Mouse (Mus musculus): ENCODE data around the gene Mpv17. TPM values are rescaled to one million over a fixed set of nuclear protein-coding genes. Genes with fewer than 3 reads are reported as not detected.

The Mpv17 gene
- polyA plus RNA-seq (2021; fragmentation: Nextera tagmentation) = 139 and 146 TPM in 2 replicates
- long read RNA-seq, experiment 1, transcript Mpv17-201 (8 exons, 1,724 nt) = major isoform, 117 of 184 reads
- long read RNA-seq, experiment 1, transcript Mpv17-202 (7 exons, 1,653 nt) = minor isoform, 45 of 184 reads
- long read RNA-seq, experiment 1, partial matches to known transcripts = 7 of 184 reads
- long read RNA-seq, experiment 1, other reads (novel, unspliced or antisense) = 12 of 184 reads
- long read RNA-seq, experiment 2, transcript Mpv17-202 (7 exons, 1,653 nt) = minor isoform, 111 of 339 reads
- long read RNA-seq, experiment 2, transcript Mpv17-201 (8 exons, 1,724 nt) = major isoform, 192 of 339 reads
- long read RNA-seq, experiment 2, partial matches to known transcripts = 10 of 339 reads
- long read RNA-seq, experiment 2, other reads (novel, unspliced or antisense) = 20 of 339 reads

DNA sequence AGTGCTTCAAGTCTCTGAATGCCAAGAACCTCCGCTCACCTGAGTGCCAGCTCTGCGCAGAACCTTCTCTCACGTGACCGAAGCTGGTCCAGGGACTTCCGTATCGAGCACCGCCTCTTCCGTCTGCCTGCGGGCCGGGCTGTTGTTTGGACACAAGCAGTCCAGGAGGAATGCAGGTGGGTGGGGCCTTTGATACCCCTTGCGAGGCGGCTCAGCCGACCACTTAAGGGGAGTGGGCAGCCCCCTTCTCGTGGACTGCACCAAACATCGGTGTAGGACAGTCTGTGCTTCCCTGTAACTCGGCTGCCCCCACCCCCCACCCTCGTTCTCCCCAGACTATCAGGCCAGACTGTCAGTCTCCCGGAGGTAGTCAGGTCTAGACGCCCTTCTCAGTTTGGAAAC lies at the start of gene Mpv17:
Mpv17 (minus strand) TSS at position 100 of the 402 bp plus-strand sequence.

DNA sequence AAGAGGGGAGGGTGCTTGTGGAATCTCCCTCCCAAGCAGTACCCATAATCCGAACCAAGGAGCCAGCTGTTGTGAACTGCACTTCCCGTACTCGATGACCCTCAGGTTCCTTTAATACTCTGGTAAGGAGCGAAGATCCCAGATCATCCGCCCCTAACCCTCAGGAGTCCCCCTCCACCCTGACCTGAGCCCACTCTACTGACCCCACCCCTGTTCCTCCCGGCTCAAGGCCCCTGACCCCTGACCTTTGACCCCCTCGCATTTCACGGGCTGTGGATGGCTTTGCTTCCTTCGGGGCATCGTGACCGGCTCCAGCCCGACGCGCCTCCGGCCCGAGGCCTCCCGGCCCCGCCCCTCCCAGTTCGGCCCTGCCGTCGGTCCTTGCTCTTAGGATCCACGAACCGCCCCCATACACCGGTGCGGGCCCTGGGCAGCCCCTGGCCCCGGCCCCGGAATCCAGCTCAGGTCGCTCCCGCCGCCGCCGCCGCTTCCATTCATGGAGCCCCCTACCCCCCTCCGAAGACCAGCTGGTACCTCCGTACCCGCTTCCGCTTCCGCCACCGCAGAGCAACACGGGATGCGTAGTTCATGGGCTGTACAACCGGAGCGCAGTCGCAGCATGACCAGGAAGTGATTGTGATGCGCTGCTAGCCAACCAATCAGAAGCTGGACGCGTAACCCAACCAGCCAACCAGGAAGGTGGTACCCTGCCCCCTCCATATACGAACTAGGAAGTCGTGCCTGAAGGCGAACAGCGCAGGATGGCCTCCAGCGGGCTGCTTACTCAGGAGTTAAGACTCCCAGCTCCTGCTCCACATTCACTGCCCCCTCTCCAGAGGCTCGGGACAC lies 47.9 kb upstream of the Mpv17 start, which contains the start of gene Zfp513:
Zfp513 (minus strand) TSS at position 562 of the 849 bp plus-strand sequence.

DNA sequence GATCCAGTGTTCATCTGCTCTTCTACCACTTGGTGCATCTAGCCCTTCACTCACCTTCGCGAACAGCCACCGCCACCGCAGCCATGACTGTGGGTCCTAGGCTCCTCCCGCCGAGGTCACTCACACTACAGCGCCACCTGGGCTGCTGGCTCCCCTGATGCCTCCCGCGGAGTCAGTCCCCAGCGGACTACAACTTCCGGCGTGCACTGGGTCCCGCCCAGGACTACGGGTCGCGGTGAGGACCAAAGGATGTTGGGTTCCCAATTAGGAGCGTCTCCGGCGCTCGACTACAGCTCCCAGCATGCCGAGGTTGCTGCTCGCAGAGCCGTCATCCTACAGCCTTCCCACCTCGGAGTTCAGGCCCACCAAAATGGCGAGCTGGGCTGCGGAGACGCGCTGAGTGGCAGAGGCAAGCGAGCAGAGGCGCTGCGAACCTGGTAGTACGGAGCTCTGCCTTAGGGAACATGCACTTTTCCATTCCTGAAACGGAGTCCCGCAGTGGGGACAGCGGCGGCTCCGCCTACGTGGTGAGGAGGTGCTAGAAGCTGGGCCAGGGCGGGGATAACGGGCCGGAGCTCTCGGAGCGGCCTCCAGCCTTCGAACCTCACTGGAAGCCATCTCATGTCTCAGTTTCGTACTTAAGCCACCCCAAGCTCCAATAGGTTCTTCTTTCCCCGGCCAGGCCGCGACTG lies 39.0 kb upstream of the Mpv17 start, which contains the start of the genes Snx17 and Eif2b4:
Snx17 (plus strand) TSS at position 289 of the 692 bp plus-strand sequence.
Eif2b4 (minus strand) TSS at position 492 of the 692 bp plus-strand sequence.

DNA sequence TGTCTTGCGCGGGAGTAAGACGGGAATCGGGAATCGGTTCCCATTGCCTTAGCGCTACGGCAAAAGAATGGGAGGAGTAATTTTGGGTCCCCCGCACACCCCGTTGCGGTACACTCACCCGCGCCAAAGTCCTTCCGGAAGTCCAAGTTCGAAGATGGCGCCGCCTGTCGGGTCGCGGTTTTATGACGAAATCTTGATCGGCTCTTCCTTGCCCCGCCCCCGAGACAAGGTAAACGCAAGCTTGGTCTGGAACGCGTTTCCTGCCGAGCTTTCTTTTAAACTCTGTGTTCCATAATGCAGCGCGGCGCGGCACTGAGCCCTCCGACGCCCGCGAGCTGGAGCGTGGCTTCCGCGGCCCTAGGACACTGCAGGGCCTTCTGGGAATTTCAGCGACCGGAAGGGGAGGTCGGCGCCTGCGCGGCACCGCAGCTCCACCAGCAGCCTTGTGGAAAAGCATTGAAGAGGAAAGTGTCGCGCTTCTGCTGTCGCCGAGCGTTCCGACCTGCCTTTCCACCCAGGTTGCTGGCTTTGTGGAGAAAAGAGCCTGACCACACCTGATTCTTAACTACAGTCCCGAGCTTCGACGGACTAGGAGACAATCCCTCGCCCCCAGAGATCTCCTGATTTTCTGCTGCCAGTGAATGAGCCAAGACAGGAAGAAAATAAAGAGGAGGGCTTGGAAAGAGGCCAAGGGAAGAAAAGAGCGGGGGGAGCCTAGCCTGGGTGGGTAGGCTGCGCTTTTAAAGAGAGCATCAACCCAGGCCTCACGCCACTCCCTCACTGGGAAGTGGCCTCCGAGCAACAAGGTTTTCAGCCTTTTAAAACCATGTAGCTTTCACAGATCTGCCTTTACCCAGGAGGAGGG lies 25.9 kb upstream of the Mpv17 start, which contains the start of the genes Gm29609 and Gtf3c2:
Gm29609 (minus strand) TSS at position 146 of the 865 bp plus-strand sequence.
Gtf3c2 (minus strand) TSS at position 379 of the 865 bp plus-strand sequence.

DNA sequence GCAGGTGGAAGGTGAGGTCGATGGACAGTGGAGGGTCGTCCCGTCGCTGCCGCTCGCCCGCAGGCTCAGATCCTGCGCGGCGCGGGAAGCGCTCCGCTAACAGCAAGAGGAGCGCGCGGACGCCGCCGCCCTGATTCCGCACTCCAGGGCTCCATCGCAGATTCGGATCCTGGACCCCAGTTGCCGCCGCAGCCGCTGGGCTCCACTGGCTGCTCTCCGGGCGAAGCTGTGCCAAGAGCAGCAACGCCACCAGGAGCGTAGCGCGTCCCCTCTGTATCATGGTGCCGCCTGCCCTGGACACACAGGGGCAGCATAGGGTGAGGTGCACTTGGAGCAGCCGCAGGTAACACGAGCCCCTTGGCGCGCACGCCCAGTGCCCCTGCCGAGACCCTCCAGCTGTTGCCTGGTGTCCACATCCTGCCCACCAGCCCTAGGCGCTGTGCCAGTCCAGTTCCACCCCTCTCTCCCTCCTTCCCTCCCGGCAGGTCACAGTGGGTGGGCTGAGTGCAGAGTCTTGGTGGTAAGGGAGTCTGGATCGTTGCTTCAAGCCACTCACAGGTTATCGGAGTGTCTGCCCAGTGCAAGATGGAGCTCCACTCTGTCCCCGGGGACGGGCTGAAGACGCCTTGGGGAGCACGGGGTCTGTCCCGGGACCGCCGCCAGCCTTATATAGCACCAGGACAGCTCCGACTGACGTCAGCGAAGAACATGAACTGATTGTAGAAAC lies 15.6 kb downstream of the Mpv17 start, which contains the start of gene Ucn:
Ucn (minus strand) TSS at position 589 of the 727 bp plus-strand sequence.

GRCm38 (mm10) chr5:31116354-31116753 lies 37.7 kb downstream of the Mpv17 start, which contains the start of gene Trim54:
Gene Trim54 (plus strand): TSS chr5:31116712.

DNA sequence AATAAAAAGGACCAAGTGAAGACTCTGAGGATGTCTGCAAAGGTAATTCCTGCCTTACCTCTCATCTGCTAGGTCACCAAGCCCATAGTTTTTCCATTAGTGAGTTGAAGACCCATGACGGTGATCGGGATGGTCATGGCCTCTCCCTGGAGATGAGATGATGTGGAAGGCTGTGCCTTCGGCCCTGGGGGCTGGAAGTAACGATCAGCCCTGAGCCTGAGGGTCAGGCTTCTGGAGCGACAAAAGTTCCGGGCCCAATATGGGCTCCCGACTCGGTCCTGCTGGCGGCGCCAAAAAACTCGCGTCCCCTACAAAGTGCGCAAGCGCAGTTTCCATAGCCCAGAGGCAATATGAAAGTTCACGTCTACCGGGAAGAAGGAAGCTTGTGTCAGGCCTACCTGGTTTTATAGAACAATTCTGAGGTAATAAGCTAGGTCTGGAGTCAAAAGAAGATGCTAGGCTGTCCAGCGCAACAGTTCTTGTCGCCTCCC lies 46.0 kb downstream of the Mpv17 start, which contains the start of gene Slc30a3:
Slc30a3 (minus strand) TSS at position 238 of the 491 bp plus-strand sequence.

GRCm38 (mm10) chr5:31105814-31106335 lies 48.2 kb downstream of the Mpv17 start, which contains the start of gene Dnajc5g:
Gene Dnajc5g (plus strand): TSS chr5:31106285.

Other genes with a start within 250 kb of the Mpv17 start
- gene Ost4, start 246.5 kb downstream of the Mpv17 start, polyA plus RNA-seq (2021; fragmentation: Nextera tagmentation) = 134 and 150 TPM in 2 replicates
- 0.55 and 1.1 TPM in 2 replicates for gene Emilin1, start 240.8 kb downstream of the Mpv17 start, polyA plus RNA-seq (2021; fragmentation: Nextera tagmentation)
- gene Khk, start 232.8 kb downstream of the Mpv17 start, polyA plus RNA-seq (2021; fragmentation: Nextera tagmentation) = 38.1 and 40.6 TPM in 2 replicates
- 8.1 and 10.3 TPM in 2 replicates for gene Cgref1, start 208.7 kb downstream of the Mpv17 start, polyA plus RNA-seq (2021; fragmentation: Nextera tagmentation)
- gene Preb, start 193.9 kb downstream of the Mpv17 start, polyA plus RNA-seq (2021; fragmentation: Nextera tagmentation) = 50.1 and 55.9 TPM in 2 replicates
- gene Tcf23, start 185.6 kb downstream of the Mpv17 start, polyA plus RNA-seq (2021; fragmentation: Nextera tagmentation) = 0.06 TPM in 2 replicates
- 231 and 258 TPM in 2 replicates for gene Atraid, start 105.9 kb downstream of the Mpv17 start, polyA plus RNA-seq (2021; fragmentation: Nextera tagmentation)
- gene Slc5a6, start 105.3 kb downstream of the Mpv17 start, polyA plus RNA-seq (2021; fragmentation: Nextera tagmentation) = 9.8 and 12.6 TPM in 2 replicates
- 2.9 and 3.1 TPM in 2 replicates for gene Cad, start 99.5 kb downstream of the Mpv17 start, polyA plus RNA-seq (2021; fragmentation: Nextera tagmentation)
- not detected in 2 replicates for gene Dnajc5g, start 48.0 kb downstream of the Mpv17 start, polyA plus RNA-seq (2021; fragmentation: Nextera tagmentation)
- 88.3 and 99.3 TPM in 2 replicates for gene Slc30a3, start 46.0 kb downstream of the Mpv17 start, polyA plus RNA-seq (2021; fragmentation: Nextera tagmentation)
- gene Trim54, start 37.5 kb downstream of the Mpv17 start, polyA plus RNA-seq (2021; fragmentation: Nextera tagmentation) = 0.15 and 0.33 TPM in 2 replicates
- gene Ucn, start 15.4 kb downstream of the Mpv17 start, polyA plus RNA-seq (2021; fragmentation: Nextera tagmentation) = not detected in 2 replicates
- gene Gm29609, start 25.7 kb upstream of the Mpv17 start, polyA plus RNA-seq (2021; fragmentation: Nextera tagmentation) = 0.70 and 2.9 TPM in 2 replicates
- gene Gtf3c2, start 25.9 kb upstream of the Mpv17 start, polyA plus RNA-seq (2021; fragmentation: Nextera tagmentation) = 12.4 and 12.7 TPM in 2 replicates
- gene Snx17, start 39.0 kb upstream of the Mpv17 start, polyA plus RNA-seq (2021; fragmentation: Nextera tagmentation) = 112 and 117 TPM in 2 replicates
- gene Eif2b4, start 39.2 kb upstream of the Mpv17 start, polyA plus RNA-seq (2021; fragmentation: Nextera tagmentation) = 31.6 and 46.9 TPM in 2 replicates
- gene Zfp513, start 48.1 kb upstream of the Mpv17 start, polyA plus RNA-seq (2021; fragmentation: Nextera tagmentation) = 1.6 and 1.9 TPM in 2 replicates
- 79.7 and 95.6 TPM in 2 replicates for gene Ppm1g, start 66.4 kb upstream of the Mpv17 start, polyA plus RNA-seq (2021; fragmentation: Nextera tagmentation)
- gene Nrbp1, start 86.6 kb upstream of the Mpv17 start, polyA plus RNA-seq (2021; fragmentation: Nextera tagmentation) = 75.4 and 80.3 TPM in 2 replicates
- gene Gm9970, start 87.0 kb upstream of the Mpv17 start, polyA plus RNA-seq (2021; fragmentation: Nextera tagmentation) = not detected in 2 replicates
- gene Krtcap3, start 97.4 kb upstream of the Mpv17 start, polyA plus RNA-seq (2021; fragmentation: Nextera tagmentation) = 0.77 and 2.4 TPM in 2 replicates
- gene Ift172, start 136.9 kb upstream of the Mpv17 start, polyA plus RNA-seq (2021; fragmentation: Nextera tagmentation) = 13.4 and 15.4 TPM in 2 replicates
- gene Fndc4, start 141.8 kb upstream of the Mpv17 start, polyA plus RNA-seq (2021; fragmentation: Nextera tagmentation) = 72.5 and 92.3 TPM in 2 replicates
- gene Gckr, start 143.2 kb upstream of the Mpv17 start, polyA plus RNA-seq (2021; fragmentation: Nextera tagmentation) = not detected in 2 replicates

Measured in layer of hippocampus, adult 6 months (tissue).